Mouse (Mus musculus) liver, postnatal 0 days (tissue): ENCODE data around the gene Zfand2b. TPM values are rescaled to one million over a fixed set of nuclear protein-coding genes. Genes with fewer than 3 reads are reported as not detected.

Experiments
- ATAC-seq: fragments of 200-750 bp; cut with Nextera tagmentation; 2 replicates; pipeline ENCODE4 v1.8.0; 2017; ENCODE audit warnings: mild to moderate bottlenecking, moderate library complexity
- DNase-seq: peaks from one replicate; pipeline ENCODE4 v3.0.0-alpha.2; 2016
- H3K27ac ChIP-seq: fragments of 300-500 bp; sonication (generic); 2 replicates; pipeline ENCODE4 v1.5.1; 2014; ENCODE audit warnings: antibody characterized with exemption, moderate library complexity, mild to moderate bottlenecking, low read depth
- H3K27me3 ChIP-seq: fragments of 300-500 bp; sonication (generic); 2 replicates; pipeline ENCODE4 v1.6.1; 2014; ENCODE audit warnings: low read length, control low read depth, mixed read lengths; ENCODE audit not compliant: insufficient read depth
- H3K36me3 ChIP-seq: fragments of 300-500 bp; sonication (generic); replicated peaks from 2 replicates; pipeline ENCODE4 v1.6.1; 2014; ENCODE audit warnings: mild to moderate bottlenecking, control low read depth, low read length, moderate library complexity, mixed read lengths; ENCODE audit not compliant: insufficient read depth
- H3K4me1 ChIP-seq: fragments of 300-500 bp; sonication (generic); 2 replicates; pipeline ENCODE4 v1.6.1; 2014; ENCODE audit warnings: antibody characterized with exemption, mild to moderate bottlenecking, control low read depth; ENCODE audit not compliant: insufficient read depth
- H3K4me2 ChIP-seq: fragments of 300-500 bp; sonication (generic); 2 replicates; pipeline ENCODE4 v1.6.1; 2014; ENCODE audit warnings: low read depth, mild to moderate bottlenecking, low read length, moderate library complexity, mixed read lengths
- H3K4me3 ChIP-seq: fragments of 300-500 bp; sonication (generic); 2 replicates; pipeline ENCODE4 v1.5.1; 2014; ENCODE audit warnings: low read depth, low read length
- H3K9ac ChIP-seq: fragments of 300-500 bp; sonication (generic); replicated peaks from 2 replicates; pipeline ENCODE4 v1.6.1; 2014; ENCODE audit warnings: mild to moderate bottlenecking, moderate library complexity
- H3K9me3 ChIP-seq: fragments of 300-500 bp; sonication (generic); 2 replicates; pipeline ENCODE4 v1.6.1; 2016; ENCODE audit warnings: mild to moderate bottlenecking, control low read depth, low read length, mixed read lengths
- CTCF ChIP-seq: sonication (generic); IDR thresholded peaks from 2 replicates; pipeline ENCODE4 v1.5.1; 2016; ENCODE audit warnings: antibody characterized with exemption, low read depth
- EP300 ChIP-seq: IDR thresholded peaks from 2 replicates; pipeline ENCODE4 v1.6.1; 2016; ENCODE audit warnings: antibody characterized with exemption, low read depth, mild to moderate bottlenecking
- WGBS: fragments of 180-500 bp; shearing (Covaris S2); extraction: QIAGEN DNeasy Blood & Tissue Kit; methylation state at CpG from one replicate; pipeline ENCODE4 v1.1.7; 2014; ENCODE audit not compliant: insufficient replicate concordance; 5-methylcytosine and 5-hydroxymethylcytosine counted together
- polyA plus RNA-seq: library from polyadenylated mRNA; unstranded; fragments of >200 nt; fragmentation: Nextera tagmentation; extraction: Ambion mirVana; gene quantifications from 2 replicates; pipeline ENCODE4 v1.2.1, GENCODE M21; 2015

The Zfand2b gene
- polyA plus RNA-seq, 1 experiment from 2014 or later, result 32.7 TPM

- peak; percentile 78 for ATAC-seq
- H3K9ac ChIP-seq, result no peak overlapping the region
- TF ChIP-seq CTCF (no peak), EP300 (peak; percentile 91)
- WGBS, result 50% methylated on average over 5 of the region's 5 CpGs
- no peak overlapping the region for H3K4me3 ChIP-seq
- no peaks in the 10 kb centered on the region for H3K27me3 ChIP-seq
- H3K36me3 ChIP-seq, result no peaks in the 10 kb centered on the region
- peak overlapping the region; percentile 42; the same call in 1 of the 2 replicates for H3K4me2 ChIP-seq
- peak overlapping the region; percentile 59 for H3K27ac ChIP-seq
- peaks cover 10% of the 10 kb centered on the region for H3K4me1 ChIP-seq
- no peaks in the 10 kb centered on the region for H3K9me3 ChIP-seq
- no peak for DNase-seq
Measured at GRCm38 (mm10) chr1:75159540-75160255, 8.7 kb upstream of the Zfand2b start.

DNA sequence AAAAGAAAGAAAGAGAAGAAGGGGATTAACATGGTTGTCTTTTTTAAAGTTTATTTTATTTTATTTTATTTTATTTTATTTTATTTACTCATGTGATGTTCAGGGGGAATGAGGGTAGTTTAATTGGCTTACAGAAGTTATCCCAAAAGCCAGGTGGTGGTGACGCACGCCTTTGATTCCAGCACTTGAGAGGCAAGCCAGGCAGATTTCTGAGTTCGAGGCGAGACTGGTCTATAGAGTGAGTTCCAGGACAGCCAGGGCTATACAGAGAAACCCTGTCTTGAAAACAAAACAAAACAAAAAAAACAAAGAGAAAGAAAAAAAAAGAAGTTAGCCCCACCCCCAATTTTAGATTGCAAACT is 8.2 kb upstream of the Zfand2b start:
- Histone ChIP-seq H3K4me2 (peak overlapping the region; percentile 42; the same call in 1 of the 2 replicates), H3K27ac (peak overlapping the region; percentile 57; the same call in 1 of the 2 replicates), H3K4me1 (peaks cover 6% of the 10 kb centered on the region), H3K9me3 (no peaks in the 10 kb centered on the region), H3K27me3 (no peaks in the 10 kb centered on the region), H3K36me3 (no peaks in the 10 kb centered on the region), H3K4me3 (no peak overlapping the region), H3K9ac (no peak overlapping the region)
- TF ChIP-seq EP300 (no peak), CTCF (no peak)
- WGBS, result 42% methylated on average over 4 of the region's 4 CpGs
- ATAC-seq, result no peak
- peak; percentile 17 for DNase-seq

DNA sequence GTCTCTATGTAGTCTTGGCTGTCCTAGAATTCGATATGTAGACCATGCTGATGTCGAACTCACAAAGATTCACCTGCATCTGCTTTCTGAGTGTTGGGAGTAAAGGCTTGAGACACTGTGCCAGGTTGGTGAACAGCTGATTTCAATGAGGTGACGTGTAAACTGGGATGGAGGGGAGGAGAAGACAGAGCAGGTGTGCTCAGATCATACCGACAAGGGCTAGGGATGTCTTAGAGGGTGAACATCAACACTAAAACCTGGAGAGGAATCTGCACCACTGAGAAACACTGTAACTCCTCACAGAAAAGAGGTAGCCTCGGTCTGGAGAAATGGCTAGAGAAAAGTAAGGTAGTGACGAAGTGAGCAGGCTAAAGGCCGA is 364 bp upstream of the Zfand2b start:
- TF ChIP-seq EP300, result no peak
- no peak for TF ChIP-seq CTCF
- 9% methylated on average over 7 of the region's 7 CpGs for WGBS
- peak overlapping the region; percentile 65 for H3K4me2 ChIP-seq
- peaks cover 14% of the 10 kb centered on the region for H3K4me1 ChIP-seq
- no peaks in the 10 kb centered on the region for H3K27me3 ChIP-seq
- DNase-seq (no peak), ATAC-seq (peak; percentile 7; the same call in 1 of the 2 replicates)
- peak overlapping the region; percentile 73 for H3K9ac ChIP-seq
- H3K9me3 ChIP-seq, result no peaks in the 10 kb centered on the region
- peak overlapping the region; percentile 67 for H3K4me3 ChIP-seq
- H3K36me3 ChIP-seq, result peaks cover 30% of the 10 kb centered on the region
- peak overlapping the region; percentile 90 for H3K27ac ChIP-seq

GRCm38 (mm10) chr1:75179334-75180104 is 11.1 kb downstream of the Zfand2b start:
- 0 out of 2 replicates have a peak, but pooled peaks cover 2% of the 10 kb centered on the region for H3K9me3 ChIP-seq
- ATAC-seq, result peak; percentile 73
- peaks cover 13% of the 10 kb centered on the region for H3K4me1 ChIP-seq
- TF ChIP-seq CTCF, result no peak
- TF ChIP-seq EP300, result peak; percentile 88
- peak; percentile 62 for DNase-seq
- 5% methylated on average over 23 of the region's 23 CpGs for WGBS
- peaks cover 67% of the 10 kb centered on the region for H3K36me3 ChIP-seq
- H3K27ac ChIP-seq, result peak overlapping the region; percentile 99
- no peaks in the 10 kb centered on the region for H3K27me3 ChIP-seq
- peak overlapping the region; percentile 83 for H3K4me3 ChIP-seq
- peak overlapping the region; percentile 93 for H3K9ac ChIP-seq
- H3K4me2 ChIP-seq, result peak overlapping the region; percentile 97

DNA sequence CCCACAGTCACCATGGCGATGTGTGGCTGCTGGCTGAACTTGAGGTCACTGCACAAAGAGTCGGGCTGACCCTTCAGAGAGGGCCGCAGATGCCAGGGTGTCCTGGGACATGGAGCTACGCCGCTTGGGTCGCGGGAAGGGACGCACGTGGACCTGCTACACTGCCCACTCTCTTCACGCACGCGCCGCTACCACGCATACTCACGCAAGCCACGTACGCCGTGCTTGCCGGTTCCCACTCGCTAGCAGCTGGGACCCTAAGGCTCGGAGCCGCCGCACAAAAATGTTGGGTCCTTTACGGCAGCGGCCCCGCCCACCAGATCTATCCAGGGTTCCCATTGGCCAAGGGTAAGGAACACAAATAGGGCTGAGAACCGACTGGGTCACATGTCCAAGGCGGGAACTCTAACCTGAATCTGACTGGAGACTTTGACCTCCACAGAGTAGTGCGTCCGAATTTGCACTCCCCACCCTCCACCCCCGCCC is 11.7 kb downstream of the Zfand2b start, which contains the start of gene Abcb6:
Gene Abcb6 (minus strand): TSS at position 288 of the 486 bp plus-strand sequence.
- TF ChIP-seq CTCF (no peak), EP300 (0 out of 2 replicates have a peak, but pooled peaks have one; percentile 20)
- Histone ChIP-seq H3K9me3 (0 out of 2 replicates have a peak, but pooled peaks cover 2% of the 10 kb centered on the region), H3K4me1 (peaks cover 13% of the 10 kb centered on the region), H3K36me3 (peaks cover 69% of the 10 kb centered on the region), H3K4me3 (peak within 1 kb of the TSS; percentile 83), H3K27me3 (no peaks in the 10 kb centered on the region), H3K27ac (peak within 1 kb of the TSS; percentile 99), H3K4me2 (peak within 1 kb of the TSS; percentile 97), H3K9ac (peak within 1 kb of the TSS; percentile 93)
- 0% methylated on average over 31 of the region's 31 CpGs for WGBS
- ATAC-seq, result peak; percentile 86
- peak; percentile 93 for DNase-seq

GRCm38 (mm10) chr1:75180741-75181140 is 12.3 kb downstream of the Zfand2b start:
- Histone ChIP-seq H3K9ac (no peak overlapping the region), H3K27me3 (no peaks in the 10 kb centered on the region), H3K4me1 (peaks cover 13% of the 10 kb centered on the region), H3K4me2 (peak overlapping the region; percentile 97), H3K9me3 (0 out of 2 replicates have a peak, but pooled peaks cover 2% of the 10 kb centered on the region), H3K27ac (peak overlapping the region; percentile 59), H3K36me3 (peaks cover 70% of the 10 kb centered on the region), H3K4me3 (peak overlapping the region; percentile 83)
- no peak for TF ChIP-seq CTCF
- no peak for TF ChIP-seq EP300
- DNase-seq, result no peak
- no peak for ATAC-seq
- WGBS, result 45% methylated on average over 7 of the region's 7 CpGs
